Mouse (Mus musculus) gastrocnemius, postnatal 10 days (tissue): Measurements from ENCODE around the gene Fignl2. TPM values are rescaled to one million over a fixed set of nuclear protein-coding genes. Genes with fewer than 3 reads are reported as not detected.
"Not testable (repeated sequence)": the region's sequence is repeated elsewhere in the genome, so short reads cannot be mapped to it uniquely, and the experiment has no call there.

Source experiments
- DNase-seq: peaks from one replicate; pipeline ENCODE4 v3.0.0; 2021; ENCODE audit warnings: mixed read lengths
- long read RNA-seq, 2 experiments: library from polyadenylated mRNA; stranded (forward); transcript quantifications; one replicate each; pipeline ENCODE4 v2.0.0; 2021
- total RNA-seq, 2 experiments: library from RNA; stranded (reverse); gene quantifications; 2 replicates each; pipeline ENCODE4 v1.2.3; 2021

Fignl2 gene
- total RNA-seq: 1 to 10 TPM; 1.9 to 3.4 TPM
- long read RNA-seq, experiment 1, full-length matches to known transcripts: 2 of 2 reads
- long read RNA-seq, experiment 1, partial matches to known transcripts: 0 of 2 reads
- long read RNA-seq, experiment 1, other reads (novel, unspliced or antisense): 0 of 2 reads
- long read RNA-seq, experiment 2: 0 reads

GRCm38 (mm10) chr15:101077813-101078730, at the start of gene Fignl2:
Gene Fignl2, minus strand, starts transcription at chr15:101078567.
- peak; percentile 52 for DNase-seq

- peak; percentile 60 for DNase-seq
Measured at GRCm38 (mm10) chr15:101126876-101127544, 48.6 kb upstream of the Fignl2 start.

- DNase-seq: no peak
Measured at GRCm38 (mm10) chr15:101125561-101125960, 47.2 kb upstream of the Fignl2 start.

GRCm38 (mm10) chr15:101123202-101123601, 44.8 kb upstream of the Fignl2 start:
- no peak for DNase-seq

- DNase-seq: no peak
Measured at GRCm38 (mm10) chr15:101122290-101122589, 43.9 kb upstream of the Fignl2 start.

- DNase-seq: no peak
Measured at GRCm38 (mm10) chr15:101121411-101122289, 43.3 kb upstream of the Fignl2 start.

- DNase-seq: no peak
Measured at GRCm38 (mm10) chr15:101118399-101119125, 40.2 kb upstream of the Fignl2 start.

GRCm38 (mm10) chr15:101115511-101116110, 37.2 kb upstream of the Fignl2 start, which contains the start of gene Ankrd33:
Gene Ankrd33, plus strand, starts transcription at chr15:101115755.
- no peak for DNase-seq

GRCm38 (mm10) chr15:101113778-101114177, 35.4 kb upstream of the Fignl2 start:
- DNase-seq: not testable (repeated sequence)

GRCm38 (mm10) chr15:101113176-101113575, 34.8 kb upstream of the Fignl2 start:
- DNase-seq: no peak

- no peak for DNase-seq
Measured at GRCm38 (mm10) chr15:101107906-101108671, 29.7 kb upstream of the Fignl2 start.

- no peak for DNase-seq
Measured at GRCm38 (mm10) chr15:101106011-101106410, 27.6 kb upstream of the Fignl2 start.

- DNase-seq: peak; percentile 82
Measured at GRCm38 (mm10) chr15:101105496-101105994, 27.2 kb upstream of the Fignl2 start.

GRCm38 (mm10) chr15:101103605-101104304, 25.4 kb upstream of the Fignl2 start:
- DNase-seq: no peak

- DNase-seq: no peak
Measured at GRCm38 (mm10) chr15:101100996-101101395, 22.6 kb upstream of the Fignl2 start.

- DNase-seq: peak; percentile 48
Measured at GRCm38 (mm10) chr15:101097985-101098651, 19.8 kb upstream of the Fignl2 start.

GRCm38 (mm10) chr15:101095392-101095791, 17.0 kb upstream of the Fignl2 start:
- DNase-seq: no peak

- no peak for DNase-seq
Measured at GRCm38 (mm10) chr15:101094979-101095378, 16.6 kb upstream of the Fignl2 start.

- DNase-seq: no peak
Measured at GRCm38 (mm10) chr15:101093988-101094387, 15.6 kb upstream of the Fignl2 start.
